Mouse (Mus musculus) neural tube, embryonic 15.5 days (tissue): ENCODE data around the gene Mpzl1. TPM values are rescaled to one million over a fixed set of nuclear protein-coding genes. Genes with fewer than 3 reads are reported as not detected.
A peak's percentile ranks its signal among the peaks of the same experiment; 100 is the strongest.

Experiments
- ATAC-seq: fragments of 200-750 bp; cut with Nextera tagmentation; 2 replicates; pipeline ENCODE4 v1.8.0; 2017; ENCODE audit warnings: mild to moderate bottlenecking, moderate TSS enrichment, moderate library complexity; ENCODE audit not compliant: low FRiP score
- H3K27ac ChIP-seq: fragments of 300-500 bp; sonication (generic); replicated peaks from 2 replicates; pipeline ENCODE4 v1.5.1; 2015; ENCODE audit warnings: mild to moderate bottlenecking, inconsistent platforms
- H3K27me3 ChIP-seq: fragments of 300-500 bp; sonication (generic); replicated peaks from 2 replicates; pipeline ENCODE4 v1.6.1; 2015; ENCODE audit warnings: inconsistent platforms
- H3K36me3 ChIP-seq: fragments of 300-500 bp; sonication (generic); 2 replicates; pipeline ENCODE4 v1.6.1; 2015; ENCODE audit warnings: inconsistent platforms
- H3K4me1 ChIP-seq: fragments of 300-500 bp; sonication (generic); 2 replicates; pipeline ENCODE4 v1.6.1; 2015; ENCODE audit warnings: inconsistent platforms
- H3K4me2 ChIP-seq: fragments of 300-500 bp; sonication (generic); 2 replicates; pipeline ENCODE4 v1.6.1; 2015; ENCODE audit warnings: inconsistent platforms, mild to moderate bottlenecking, moderate library complexity
- H3K4me3 ChIP-seq: fragments of 300-500 bp; sonication (generic); replicated peaks from 2 replicates; pipeline ENCODE4 v1.5.1; 2015; ENCODE audit warnings: mild to moderate bottlenecking, inconsistent platforms
- H3K9ac ChIP-seq: fragments of 300-500 bp; sonication (generic); replicated peaks from 2 replicates; pipeline ENCODE4 v1.6.1; 2015; ENCODE audit warnings: mild to moderate bottlenecking, inconsistent platforms
- H3K9me3 ChIP-seq: fragments of 300-500 bp; sonication (generic); replicated peaks from 2 replicates; pipeline ENCODE4 v1.6.1; 2016; ENCODE audit warnings: inconsistent platforms
- WGBS: fragments of 180-500 bp; shearing (Covaris S2); methylation state at CpG from one replicate; pipeline ENCODE4 v1.1.7; 2015; ENCODE audit warnings: mixed read lengths; 5-methylcytosine and 5-hydroxymethylcytosine counted together
- polyA plus RNA-seq: library from polyadenylated mRNA; unstranded; fragments of >200 nt; fragmentation: Nextera tagmentation; extraction: Ambion mirVana; gene quantifications from 2 replicates; pipeline ENCODE4 v1.2.1, GENCODE M21; 2015

Gene Mpzl1
- polyA plus RNA-seq, 1 experiment from 2014 or later = 163 TPM

GRCm38 (mm10) chr1:165589280-165590048 is 44.9 kb downstream of the Mpzl1 start:
- Histone ChIP-seq H3K4me2 (no peak overlapping the region), H3K27ac (peak overlapping the region; percentile 37)
- WGBS = 55% methylated on average over 10 of the region's 10 CpGs

GRCm38 (mm10) chr1:165587845-165588244 is 46.5 kb downstream of the Mpzl1 start:
- no peak overlapping the region for H3K9ac ChIP-seq
- H3K9me3 ChIP-seq = no peaks in the 10 kb centered on the region
- no peak overlapping the region for H3K4me2 ChIP-seq
- H3K27ac ChIP-seq = no peak overlapping the region
- H3K4me1 ChIP-seq = peaks cover 8% of the 10 kb centered on the region
- 65% methylated on average over 8 of the region's 8 CpGs for WGBS
- no peak overlapping the region for H3K4me3 ChIP-seq
- H3K36me3 ChIP-seq = peaks cover 19% of the 10 kb centered on the region
- ATAC-seq = no peak
- H3K27me3 ChIP-seq = no peaks in the 10 kb centered on the region

More at GRCm38 (mm10) chr1:165589280-165590048, 44.9 kb downstream of the Mpzl1 start:
- no peaks in the 10 kb centered on the region for H3K27me3 ChIP-seq
- no peak overlapping the region for H3K4me3 ChIP-seq
- no peak overlapping the region for H3K9ac ChIP-seq
- H3K4me1 ChIP-seq = peaks cover 8% of the 10 kb centered on the region
- ATAC-seq = 0 out of 2 replicates have a peak, but pooled peaks have one; percentile 23
- no peaks in the 10 kb centered on the region for H3K9me3 ChIP-seq
- peaks cover 24% of the 10 kb centered on the region for H3K36me3 ChIP-seq

DNA sequence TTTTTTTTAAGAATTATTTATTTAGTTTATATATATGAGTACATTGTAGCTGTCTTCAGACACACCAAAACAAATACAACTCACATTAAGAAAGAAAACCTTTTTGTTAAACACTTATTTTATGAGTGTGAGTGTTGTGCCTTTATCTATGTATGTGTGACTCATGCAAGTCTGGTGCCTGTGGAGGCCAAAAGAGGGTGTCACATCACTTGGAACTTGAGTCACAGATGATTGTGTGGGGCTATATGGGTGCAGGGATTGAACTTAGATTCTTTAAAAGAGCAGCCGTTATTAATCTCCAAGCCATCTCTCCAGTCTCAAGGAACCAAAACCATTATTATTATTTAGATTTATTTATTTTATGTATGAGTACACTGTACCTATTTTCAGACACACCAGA is 48.0 kb downstream of the Mpzl1 start:
- H3K36me3 ChIP-seq = peaks cover 5% of the 10 kb centered on the region
- no peaks in the 10 kb centered on the region for H3K27me3 ChIP-seq
- H3K27ac ChIP-seq = no peak overlapping the region
- no peaks in the 10 kb centered on the region for H3K9me3 ChIP-seq
- H3K4me3 ChIP-seq = no peak overlapping the region
- WGBS = 87% methylated on average over 1 of the region's 1 CpGs
- no peak for ATAC-seq
- H3K4me1 ChIP-seq = peaks cover 8% of the 10 kb centered on the region
- no peak overlapping the region for H3K4me2 ChIP-seq
- no peak overlapping the region for H3K9ac ChIP-seq

GRCm38 (mm10) chr1:165585389-165586104 is 48.8 kb downstream of the Mpzl1 start:
- no peak overlapping the region for H3K4me2 ChIP-seq
- H3K36me3 ChIP-seq = 0 out of 2 replicates have a peak, but pooled peaks cover 3% of the 10 kb centered on the region
- peaks cover 8% of the 10 kb centered on the region for H3K4me1 ChIP-seq
- no peak overlapping the region for H3K27ac ChIP-seq
- 70% methylated on average over 14 of the region's 14 CpGs for WGBS
- H3K9me3 ChIP-seq = no peaks in the 10 kb centered on the region
- H3K4me3 ChIP-seq = no peak overlapping the region
- no peak for ATAC-seq
- H3K9ac ChIP-seq = no peak overlapping the region
- H3K27me3 ChIP-seq = no peaks in the 10 kb centered on the region

DNA sequence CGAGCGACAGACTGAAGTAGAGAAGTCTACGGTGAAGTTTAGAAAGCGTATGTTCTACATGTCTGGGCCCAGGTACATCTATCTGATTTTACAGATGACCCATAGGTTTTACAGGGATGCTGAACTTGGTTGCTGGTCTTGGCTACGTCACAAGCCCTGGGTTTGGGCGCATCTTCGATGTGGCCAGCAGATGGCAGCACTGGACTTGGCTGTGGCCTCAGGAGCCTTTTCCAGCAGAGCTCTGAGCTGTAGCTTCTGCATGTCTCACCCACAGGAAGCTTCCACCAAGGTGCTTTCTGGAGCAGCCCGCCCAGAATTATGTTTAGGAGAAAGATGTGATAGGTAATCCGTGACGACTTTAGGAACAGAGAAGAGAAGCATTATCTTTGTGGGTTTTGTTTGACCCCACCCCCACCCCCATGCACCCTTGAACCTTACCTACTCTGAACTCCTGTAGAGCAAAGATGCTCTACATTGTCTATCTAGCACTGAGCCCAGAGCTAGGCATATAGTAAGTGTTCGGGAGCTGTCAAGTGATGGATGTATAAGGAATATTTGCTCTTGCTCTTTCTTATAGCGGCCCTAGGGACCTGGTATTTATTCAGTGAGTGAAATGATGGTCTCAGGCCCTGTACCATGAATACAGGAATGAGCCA is 50.7 kb downstream of the Mpzl1 start:
- H3K4me1 ChIP-seq = peaks cover 2% of the 10 kb centered on the region; the same call in 1 of the 2 replicates
- H3K9me3 ChIP-seq = no peaks in the 10 kb centered on the region
- peak; percentile 66 for ATAC-seq
- no peak overlapping the region for H3K4me2 ChIP-seq
- H3K27me3 ChIP-seq = no peaks in the 10 kb centered on the region
- H3K27ac ChIP-seq = no peak overlapping the region
- H3K4me3 ChIP-seq = no peak overlapping the region
- no peak overlapping the region for H3K9ac ChIP-seq
- no peaks in the 10 kb centered on the region for H3K36me3 ChIP-seq
- WGBS = 30% methylated on average over 12 of the region's 12 CpGs

DNA sequence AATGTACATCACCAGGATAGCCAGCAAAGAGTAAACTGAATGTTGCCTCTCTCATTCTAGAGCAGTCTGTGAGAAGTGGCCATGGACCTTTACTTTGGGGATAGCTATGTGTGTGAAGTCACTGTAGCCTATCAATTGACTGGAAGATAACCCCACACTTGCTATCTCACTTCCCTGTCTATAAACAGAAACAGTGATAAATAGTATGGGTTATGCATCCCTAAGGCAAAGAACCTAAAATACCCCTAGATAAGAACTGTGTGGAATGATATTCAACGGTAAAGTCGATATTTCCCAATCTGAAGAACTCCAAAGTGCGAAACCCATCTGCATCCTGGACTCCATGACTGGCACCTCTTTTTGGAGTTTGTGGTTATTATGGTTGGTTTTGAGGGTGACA is 53.1 kb downstream of the Mpzl1 start:
- no peak overlapping the region for H3K27ac ChIP-seq
- ATAC-seq = no peak
- no peaks in the 10 kb centered on the region for H3K36me3 ChIP-seq
- no peaks in the 10 kb centered on the region for H3K27me3 ChIP-seq
- H3K9ac ChIP-seq = no peak overlapping the region
- H3K9me3 ChIP-seq = no peaks in the 10 kb centered on the region
- WGBS = 93% methylated on average over 3 of the region's 3 CpGs
- H3K4me2 ChIP-seq = no peak overlapping the region
- H3K4me3 ChIP-seq = no peak overlapping the region
- H3K4me1 ChIP-seq = no peaks in the 10 kb centered on the region

DNA sequence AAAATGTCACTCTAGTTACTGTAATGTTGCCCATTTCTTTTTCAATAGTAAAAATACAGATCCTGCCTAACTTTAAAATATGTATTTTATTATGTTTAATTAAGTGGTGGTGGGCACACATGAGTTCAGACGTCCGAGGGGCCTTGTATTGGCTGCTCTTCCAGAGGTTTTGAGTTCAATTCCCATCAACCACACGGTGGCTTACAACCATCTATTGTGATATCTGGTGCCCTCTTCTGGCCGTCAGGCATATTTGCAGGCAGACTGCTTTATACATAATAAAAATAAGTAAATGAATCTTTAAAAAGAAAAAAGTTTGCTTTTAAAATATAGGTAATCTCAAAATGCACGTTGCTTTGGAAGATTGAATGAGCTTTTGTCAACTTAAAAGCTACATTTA is 55.0 kb downstream of the Mpzl1 start:
- no peak for ATAC-seq

GRCm38 (mm10) chr1:165576459-165577112 is 57.8 kb downstream of the Mpzl1 start:
- H3K9me3 ChIP-seq = no peaks in the 10 kb centered on the region
- no peak overlapping the region for H3K27ac ChIP-seq
- no peaks in the 10 kb centered on the region for H3K4me1 ChIP-seq
- H3K4me2 ChIP-seq = no peak overlapping the region
- no peak for ATAC-seq
- H3K27me3 ChIP-seq = no peaks in the 10 kb centered on the region
- no peak overlapping the region for H3K4me3 ChIP-seq
- H3K36me3 ChIP-seq = no peaks in the 10 kb centered on the region
- no peak overlapping the region for H3K9ac ChIP-seq
- 83% methylated on average over 9 of the region's 9 CpGs for WGBS

More for the DNA sequence above, 55.0 kb downstream of the Mpzl1 start:
- H3K4me2 ChIP-seq = no peak overlapping the region
- H3K9ac ChIP-seq = no peak overlapping the region
- no peaks in the 10 kb centered on the region for H3K4me1 ChIP-seq
- H3K27me3 ChIP-seq = no peaks in the 10 kb centered on the region
- no peaks in the 10 kb centered on the region for H3K9me3 ChIP-seq
- H3K27ac ChIP-seq = no peak overlapping the region
- H3K36me3 ChIP-seq = no peaks in the 10 kb centered on the region
- WGBS = 53% methylated on average over 5 of the region's 5 CpGs
- H3K4me3 ChIP-seq = no peak overlapping the region

GRCm38 (mm10) chr1:165576005-165576404 is 58.3 kb downstream of the Mpzl1 start:
- no peak overlapping the region for H3K4me3 ChIP-seq
- H3K36me3 ChIP-seq = no peaks in the 10 kb centered on the region
- H3K27ac ChIP-seq = no peak overlapping the region
- ATAC-seq = no peak
- H3K9me3 ChIP-seq = no peaks in the 10 kb centered on the region
- no peak overlapping the region for H3K9ac ChIP-seq
- no peaks in the 10 kb centered on the region for H3K4me1 ChIP-seq
- WGBS = 89% methylated on average over 4 of the region's 4 CpGs
- H3K4me2 ChIP-seq = no peak overlapping the region
- no peaks in the 10 kb centered on the region for H3K27me3 ChIP-seq

DNA sequence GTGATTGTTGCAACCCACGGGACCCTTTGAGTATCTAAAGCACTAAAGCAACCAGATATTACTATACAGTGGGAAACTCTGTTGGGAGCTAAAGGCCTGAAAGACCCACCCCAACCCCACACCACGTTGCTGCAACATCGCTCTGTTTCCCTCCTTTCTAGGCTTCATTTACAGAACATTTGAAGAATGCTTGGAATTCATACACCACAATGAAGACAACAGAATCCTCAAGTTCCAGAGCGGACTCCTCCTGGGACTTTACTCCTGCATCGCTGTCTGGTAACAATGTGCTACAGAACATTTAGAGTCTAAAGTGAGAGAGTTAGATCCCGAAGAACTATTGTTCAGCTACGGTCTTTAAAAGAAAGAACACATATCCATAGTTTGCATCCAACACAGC is 66.9 kb downstream of the Mpzl1 start:
- H3K4me3 ChIP-seq = no peak overlapping the region
- ATAC-seq = no peak
- 82% methylated on average over 7 of the region's 7 CpGs for WGBS

DNA sequence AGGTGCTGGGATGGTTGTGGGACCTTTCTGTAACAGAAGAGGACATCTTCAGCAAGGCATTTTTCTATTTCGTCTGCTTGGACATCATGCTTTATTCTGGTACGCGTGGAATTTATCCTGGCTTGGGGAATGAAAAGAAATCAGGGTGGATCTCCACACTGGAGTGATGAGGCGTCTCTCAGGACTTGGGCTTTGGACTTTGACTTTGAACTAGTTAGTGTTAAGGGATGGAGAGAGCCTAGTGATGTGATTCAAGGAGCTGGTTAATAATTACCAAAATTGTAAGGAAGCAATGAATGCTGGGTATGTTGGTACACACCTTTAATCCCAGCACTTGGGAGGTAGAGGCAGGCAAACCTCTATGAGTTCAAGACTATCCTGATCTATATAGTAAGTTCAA is 69.1 kb downstream of the Mpzl1 start:
- Histone ChIP-seq H3K4me2 (no peak overlapping the region), H3K27me3 (no peaks in the 10 kb centered on the region), H3K36me3 (no peaks in the 10 kb centered on the region), H3K4me1 (no peaks in the 10 kb centered on the region), H3K9ac (no peak overlapping the region), H3K9me3 (no peaks in the 10 kb centered on the region), H3K27ac (no peak overlapping the region), H3K4me3 (no peak overlapping the region)
- ATAC-seq = no peak
- 93% methylated on average over 4 of the region's 4 CpGs for WGBS

More for the DNA sequence above, 66.9 kb downstream of the Mpzl1 start:
- H3K27ac ChIP-seq = no peak overlapping the region
- H3K9ac ChIP-seq = no peak overlapping the region
- no peaks in the 10 kb centered on the region for H3K9me3 ChIP-seq
- no peak overlapping the region for H3K4me2 ChIP-seq
- H3K27me3 ChIP-seq = no peaks in the 10 kb centered on the region
- H3K36me3 ChIP-seq = no peaks in the 10 kb centered on the region
- H3K4me1 ChIP-seq = no peaks in the 10 kb centered on the region
